Mouse (Mus musculus): Measurements from ENCODE around the gene 1700056E22Rik.

DNA sequence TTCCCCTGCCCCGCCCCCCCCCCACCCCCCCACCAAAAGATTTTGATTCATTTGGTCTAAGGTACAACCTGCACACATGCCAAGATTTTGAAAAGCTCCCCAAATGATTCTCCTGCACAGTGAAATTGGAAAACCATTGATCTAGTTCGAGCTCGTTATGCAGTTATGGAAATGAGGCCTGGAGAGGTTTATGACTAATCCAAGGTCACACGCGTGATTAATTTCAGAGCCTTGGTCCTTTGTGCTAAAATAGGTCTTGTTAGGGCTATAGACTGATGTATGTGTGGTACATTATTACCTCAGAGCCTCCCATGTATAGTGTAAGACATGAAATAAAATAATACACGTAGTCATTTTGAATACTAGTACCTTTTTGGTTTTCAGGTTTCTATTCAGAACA is 9.3 kb upstream of the 1700056E22Rik start:
- TF ChIP-seq E2F4 (IDR thresholded peaks at IDR 0.05; ENCODE audit: insufficient read depth) (no peak), POLR2A (IDR thresholded peaks at IDR 0.05; ENCODE audit: insufficient read length, low read depth) (no peak), TCF3 (IDR thresholded peaks at IDR 0.05; ENCODE audit: insufficient read length, low read depth) (no peak), MYOG (IDR thresholded peaks at IDR 0.05; ENCODE audit: control insufficient read depth in 1 of 3, insufficient read depth in 1 of 3, insufficient read length in 2 of 3, low read depth in 2 of 3) (no peak), TCF12 (IDR thresholded peaks at IDR 0.05; ENCODE audit: insufficient read depth, poor library complexity, severe bottlenecking) (no peak), USF1 (IDR thresholded peaks at IDR 0.05; ENCODE audit: low read depth) (no peak), POLR2AphosphoS2 (IDR thresholded peaks at IDR 0.05; ENCODE audit: insufficient read length, low read depth) (no peak), REST (IDR thresholded peaks at IDR 0.05; ENCODE audit: insufficient read depth, insufficient read length) (no peak), CEBPB (IDR thresholded peaks at IDR 0.05; ENCODE audit: insufficient read depth, poor library complexity, severe bottlenecking) (no peak), MAX (IDR thresholded peaks at IDR 0.05; ENCODE audit: low read depth) (no peak), MYOD1 (IDR thresholded peaks at IDR 0.05; ENCODE audit: control insufficient read depth in 1 of 3, insufficient read length in 2 of 3, low read depth in 2 of 3) (no peak), SRF (IDR thresholded peaks at IDR 0.05; ENCODE audit: control insufficient read depth, insufficient read length, low read depth) (no peak)
